Mouse (Mus musculus) neural tube, embryonic 12.5 days (tissue): ENCODE data around the gene Mesd. TPM values are rescaled to one million over a fixed set of nuclear protein-coding genes. Genes with fewer than 3 reads are reported as not detected.

Experiments
- ATAC-seq: fragments of 200-750 bp; cut with Nextera tagmentation; 2 replicates; pipeline ENCODE4 v1.8.0; 2017; ENCODE audit warnings: low read depth, mild to moderate bottlenecking, moderate TSS enrichment, moderate library complexity; ENCODE audit not compliant: low FRiP score
- H3K27ac ChIP-seq: fragments of 300-500 bp; sonication (generic); 2 replicates; pipeline ENCODE4 v1.5.1; 2016
- H3K27me3 ChIP-seq: fragments of 300-500 bp; sonication (generic); replicated peaks from 2 replicates; pipeline ENCODE4 v1.6.1; 2016; ENCODE audit warnings: mild to moderate bottlenecking
- H3K36me3 ChIP-seq: fragments of 300-500 bp; sonication (generic); 2 replicates; pipeline ENCODE4 v1.6.1; 2016; ENCODE audit warnings: mild to moderate bottlenecking
- H3K4me1 ChIP-seq: fragments of 300-500 bp; sonication (generic); 2 replicates; pipeline ENCODE4 v1.6.1; 2016
- H3K4me2 ChIP-seq: fragments of 300-500 bp; sonication (generic); replicated peaks from 2 replicates; pipeline ENCODE4 v1.6.1; 2016; ENCODE audit warnings: mild to moderate bottlenecking
- H3K4me3 ChIP-seq: fragments of 300-500 bp; sonication (generic); 2 replicates; pipeline ENCODE4 v1.5.1; 2016
- H3K9ac ChIP-seq: fragments of 300-500 bp; sonication (generic); 2 replicates; pipeline ENCODE4 v1.6.1; 2016; ENCODE audit warnings: mild to moderate bottlenecking
- H3K9me3 ChIP-seq: fragments of 300-500 bp; sonication (generic); 2 replicates; pipeline ENCODE4 v1.6.1; 2016; ENCODE audit warnings: mild to moderate bottlenecking
- WGBS: fragments of 180-500 bp; shearing (Covaris S2); methylation state at CpG from one replicate; pipeline ENCODE4 v1.1.7; 2016; 5-methylcytosine and 5-hydroxymethylcytosine counted together
- polyA plus RNA-seq: library from polyadenylated mRNA; unstranded; fragments of >200 nt; fragmentation: Nextera tagmentation; extraction: Ambion mirVana; gene quantifications from 2 replicates; pipeline ENCODE4 v1.2.1, GENCODE M21; 2016

The Mesd gene
- polyA plus RNA-seq, 1 experiment from 2014 or later = 79.3 TPM

- ATAC-seq = no peak
- Histone ChIP-seq H3K27ac (no peak overlapping the region), H3K9me3 (no peaks in the 10 kb centered on the region), H3K27me3 (no peaks in the 10 kb centered on the region), H3K36me3 (no peaks in the 10 kb centered on the region), H3K4me3 (no peak overlapping the region), H3K4me1 (no peaks in the 10 kb centered on the region), H3K9ac (no peak overlapping the region), H3K4me2 (no peak overlapping the region)
- 84% methylated on average over 9 of the region's 9 CpGs for WGBS
Observed at GRCm38 (mm10) chr7:83856353-83857207, 27.7 kb upstream of the Mesd start.

- no peaks in the 10 kb centered on the region for H3K36me3 ChIP-seq
- WGBS = 95% methylated on average over 2 of the region's 2 CpGs
- no peak overlapping the region for H3K4me2 ChIP-seq
- no peak for ATAC-seq
- no peaks in the 10 kb centered on the region for H3K4me1 ChIP-seq
- no peak overlapping the region for H3K4me3 ChIP-seq
- H3K27me3 ChIP-seq = no peaks in the 10 kb centered on the region
- no peak overlapping the region for H3K27ac ChIP-seq
- H3K9ac ChIP-seq = no peak overlapping the region
- no peaks in the 10 kb centered on the region for H3K9me3 ChIP-seq
Observed at GRCm38 (mm10) chr7:83857208-83857488, 27.1 kb upstream of the Mesd start.

GRCm38 (mm10) chr7:83857921-83858320 lies 26.3 kb upstream of the Mesd start:
- no peaks in the 10 kb centered on the region for H3K4me1 ChIP-seq
- H3K4me2 ChIP-seq = no peak overlapping the region
- no peaks in the 10 kb centered on the region for H3K27me3 ChIP-seq
- no peak for ATAC-seq
- no peak overlapping the region for H3K4me3 ChIP-seq
- H3K36me3 ChIP-seq = no peaks in the 10 kb centered on the region
- no peaks in the 10 kb centered on the region for H3K9me3 ChIP-seq
- no peak overlapping the region for H3K27ac ChIP-seq
- WGBS = 94% methylated on average over 3 of the region's 3 CpGs
- no peak overlapping the region for H3K9ac ChIP-seq

- Histone ChIP-seq H3K9me3 (no peaks in the 10 kb centered on the region), H3K36me3 (no peaks in the 10 kb centered on the region), H3K27me3 (no peaks in the 10 kb centered on the region), H3K4me2 (no peak overlapping the region), H3K4me3 (no peak overlapping the region), H3K9ac (no peak overlapping the region), H3K27ac (no peak overlapping the region), H3K4me1 (no peaks in the 10 kb centered on the region)
- 70% methylated on average over 4 of the region's 4 CpGs for WGBS
- no peak for ATAC-seq
Observed at GRCm38 (mm10) chr7:83859378-83860083, 24.7 kb upstream of the Mesd start.

- Histone ChIP-seq H3K4me1 (no peaks in the 10 kb centered on the region), H3K27me3 (no peaks in the 10 kb centered on the region), H3K27ac (no peak overlapping the region), H3K36me3 (no peaks in the 10 kb centered on the region), H3K9me3 (no peaks in the 10 kb centered on the region), H3K9ac (no peak overlapping the region), H3K4me3 (no peak overlapping the region), H3K4me2 (no peak overlapping the region)
- no peak for ATAC-seq
- WGBS = 72% methylated on average over 2 of the region's 2 CpGs
Observed at GRCm38 (mm10) chr7:83863554-83863953, 20.7 kb upstream of the Mesd start.

- no peak overlapping the region for H3K9ac ChIP-seq
- H3K4me1 ChIP-seq = no peaks in the 10 kb centered on the region
- 87% methylated on average over 3 of the region's 3 CpGs for WGBS
- H3K9me3 ChIP-seq = no peaks in the 10 kb centered on the region
- no peak overlapping the region for H3K27ac ChIP-seq
- no peak overlapping the region for H3K4me3 ChIP-seq
- H3K27me3 ChIP-seq = no peaks in the 10 kb centered on the region
- H3K36me3 ChIP-seq = no peaks in the 10 kb centered on the region
- no peak for ATAC-seq
- no peak overlapping the region for H3K4me2 ChIP-seq
Observed at GRCm38 (mm10) chr7:83868200-83868599, 16.1 kb upstream of the Mesd start.

GRCm38 (mm10) chr7:83869839-83870543 lies 14.3 kb upstream of the Mesd start:
- Histone ChIP-seq H3K9me3 (no peaks in the 10 kb centered on the region), H3K4me1 (no peaks in the 10 kb centered on the region), H3K27ac (no peak overlapping the region), H3K36me3 (no peaks in the 10 kb centered on the region), H3K9ac (no peak overlapping the region), H3K4me2 (no peak overlapping the region), H3K4me3 (no peak overlapping the region), H3K27me3 (no peaks in the 10 kb centered on the region)
- ATAC-seq = peak; percentile 29; the same call in 1 of the 2 replicates
- WGBS = 41% methylated on average over 5 of the region's 5 CpGs

GRCm38 (mm10) chr7:83877088-83877487 lies 7.2 kb upstream of the Mesd start:
- WGBS = 84% methylated on average over 3 of the region's 3 CpGs
- Histone ChIP-seq H3K9me3 (no peaks in the 10 kb centered on the region), H3K36me3 (peaks cover 1% of the 10 kb centered on the region), H3K4me3 (no peak overlapping the region), H3K4me1 (peaks cover 33% of the 10 kb centered on the region), H3K4me2 (no peak overlapping the region), H3K27ac (no peak overlapping the region), H3K27me3 (no peaks in the 10 kb centered on the region), H3K9ac (no peak overlapping the region)
- ATAC-seq = no peak

GRCm38 (mm10) chr7:83878676-83879448 lies 5.4 kb upstream of the Mesd start:
- Histone ChIP-seq H3K4me1 (peaks cover 44% of the 10 kb centered on the region), H3K9me3 (no peaks in the 10 kb centered on the region), H3K4me3 (no peak overlapping the region), H3K9ac (no peak overlapping the region), H3K27me3 (no peaks in the 10 kb centered on the region), H3K4me2 (peak overlapping the region; percentile 32), H3K27ac (no peak overlapping the region; the same call in 1 of the 2 replicates), H3K36me3 (peaks cover 5% of the 10 kb centered on the region)
- ATAC-seq = no peak
- 8% methylated on average over 5 of the region's 5 CpGs for WGBS

- no peak for ATAC-seq
- Histone ChIP-seq H3K4me3 (peak overlapping the region; percentile 83), H3K4me1 (peaks cover 50% of the 10 kb centered on the region), H3K4me2 (peak overlapping the region; percentile 97), H3K27me3 (no peaks in the 10 kb centered on the region), H3K9ac (no peak overlapping the region), H3K9me3 (no peaks in the 10 kb centered on the region), H3K36me3 (peaks cover 5% of the 10 kb centered on the region), H3K27ac (no peak overlapping the region)
- WGBS = 90% methylated on average over 35 of the region's 35 CpGs
Observed at GRCm38 (mm10) chr7:83882150-83882632, 2.1 kb upstream of the Mesd start.

GRCm38 (mm10) chr7:83882633-83883275 lies 1.5 kb upstream of the Mesd start:
- peak overlapping the region; percentile 83 for H3K4me3 ChIP-seq
- ATAC-seq = peak; percentile 43
- H3K27ac ChIP-seq = peak overlapping the region; percentile 92
- no peaks in the 10 kb centered on the region for H3K27me3 ChIP-seq
- peak overlapping the region; percentile 97 for H3K4me2 ChIP-seq
- peak overlapping the region; percentile 94 for H3K9ac ChIP-seq
- peaks cover 50% of the 10 kb centered on the region for H3K4me1 ChIP-seq
- H3K36me3 ChIP-seq = peaks cover 5% of the 10 kb centered on the region
- 22% methylated on average over 56 of the region's 56 CpGs for WGBS
- no peaks in the 10 kb centered on the region for H3K9me3 ChIP-seq
